Mouse (Mus musculus) kidney, postnatal 4 days (tissue): ENCODE results near the gene Pramel1.
"Not testable (repeated sequence)": the region's sequence is repeated elsewhere in the genome, so short reads cannot be mapped to it uniquely, and the experiment has no call there.

Experiments
- DNase-seq, 2 experiments: peaks; one replicate each; pipeline ENCODE4 v3.0.0; 2021; ENCODE audit warnings: mixed read lengths in 2 of 2

Gene Pramel1

DNA sequence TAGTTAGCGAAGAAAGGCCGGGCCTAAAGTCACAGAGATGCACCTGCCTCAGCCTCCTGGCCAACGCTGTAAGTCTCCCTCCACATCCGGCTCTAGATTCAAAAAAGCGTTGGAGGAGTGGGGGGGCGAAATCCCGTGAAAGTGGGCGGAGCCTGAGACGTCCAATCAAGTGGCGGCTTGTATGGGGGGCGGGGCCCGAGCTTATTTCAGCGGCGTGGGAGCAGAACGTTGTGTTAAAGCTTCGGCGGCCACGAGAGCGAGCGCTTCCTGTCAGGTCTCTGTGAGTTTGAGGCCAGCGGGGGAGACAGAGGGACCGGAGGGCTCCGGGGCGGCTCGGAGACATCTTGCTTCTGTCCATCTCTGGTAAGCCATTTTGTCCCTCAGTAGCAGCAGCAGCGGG lies at the start of gene Pramel1:
TSS of gene Pramel1 (plus strand) at position 248 of the 400 bp plus-strand sequence.
- DNase-seq, result no peak

DNA sequence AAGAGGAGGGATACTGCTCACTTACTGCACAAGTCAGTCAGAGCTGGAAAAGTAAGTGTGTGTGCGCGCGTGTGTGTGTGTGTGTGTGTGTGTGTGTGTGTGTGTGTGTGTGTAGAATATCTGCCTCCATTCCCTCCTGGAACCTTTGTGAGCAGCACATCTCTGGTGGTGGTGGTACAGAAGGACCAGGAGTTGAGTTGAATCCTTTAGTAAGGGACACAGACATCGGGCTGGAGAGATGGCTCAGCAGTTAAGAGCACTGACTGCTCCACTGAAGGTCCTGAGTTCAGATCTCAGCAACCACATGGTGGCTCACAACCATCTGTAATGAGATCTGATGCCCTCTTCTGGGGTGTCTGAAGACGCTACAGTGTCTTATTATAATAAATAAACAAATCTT lies 48.7 kb upstream of the Pramel1 start:
- DNase-seq, result not testable (repeated sequence)

- no peak for DNase-seq
These were observed 45.5 kb upstream of the Pramel1 start for GRCm38 (mm10) chr4:143348678-143349077.

GRCm38 (mm10) chr4:143349484-143349906 lies 44.7 kb upstream of the Pramel1 start, which contains the start of gene Lrrc38:
Lrrc38 (plus strand) TSS chr4:143349757.
- DNase-seq, result peak; percentile 15 to 34

DNA sequence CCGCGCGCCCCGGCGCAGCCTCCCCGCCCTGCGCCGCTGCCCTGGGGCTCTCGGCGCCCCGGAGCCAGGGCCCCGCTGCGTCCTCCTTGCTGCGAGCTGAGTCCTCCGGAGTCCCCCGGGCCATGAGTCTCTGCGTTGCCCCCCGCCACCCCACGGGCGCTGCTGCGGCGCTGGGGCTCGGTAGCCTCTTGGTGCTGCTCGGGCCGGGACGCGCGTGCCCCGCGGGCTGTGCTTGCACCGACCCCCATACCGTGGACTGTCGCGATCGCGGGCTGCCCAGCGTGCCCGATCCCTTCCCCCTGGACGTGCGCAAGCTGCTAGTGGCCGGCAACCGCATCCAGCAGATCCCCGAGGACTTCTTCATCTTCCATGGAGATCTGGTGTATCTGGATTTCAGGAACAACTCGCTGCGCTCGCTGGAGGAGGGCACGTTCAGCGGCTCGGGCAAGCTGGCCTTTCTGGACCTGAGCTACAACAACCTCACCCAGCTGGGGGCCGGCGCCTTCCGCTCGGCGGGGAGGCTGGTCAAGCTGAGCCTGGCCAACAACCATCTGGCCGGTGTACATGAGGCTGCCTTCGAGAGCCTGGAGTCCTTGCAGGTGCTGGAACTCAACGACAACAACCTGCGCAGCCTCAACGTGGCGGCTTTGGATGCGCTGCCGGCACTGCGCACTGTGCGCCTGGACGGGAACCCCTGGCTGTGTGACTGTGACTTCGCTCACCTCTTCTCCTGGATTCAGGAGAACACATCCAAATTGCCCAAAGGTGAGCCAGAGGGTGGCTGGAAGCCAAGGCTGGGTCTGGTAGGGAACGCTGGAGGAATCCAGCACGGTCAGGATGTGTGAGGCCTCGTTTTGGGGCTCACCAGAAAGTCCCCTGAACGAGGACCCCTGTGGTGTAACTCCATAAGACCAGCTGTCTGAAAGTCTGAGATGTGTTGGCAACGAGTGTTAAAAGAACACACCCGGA lies 43.9 kb upstream of the Pramel1 start:
- DNase-seq, result peak; percentile 9 to 29

GRCm38 (mm10) chr4:143352301-143352700 lies 41.9 kb upstream of the Pramel1 start:
- DNase-seq, result no peak

- no peak for DNase-seq
These were observed 32.7 kb upstream of the Pramel1 start for GRCm38 (mm10) chr4:143361520-143361919.

- DNase-seq, result no peak
These were observed 27.7 kb upstream of the Pramel1 start for GRCm38 (mm10) chr4:143366415-143367041.

GRCm38 (mm10) chr4:143379480-143379879 lies 14.7 kb upstream of the Pramel1 start:
- DNase-seq, result no peak

DNA sequence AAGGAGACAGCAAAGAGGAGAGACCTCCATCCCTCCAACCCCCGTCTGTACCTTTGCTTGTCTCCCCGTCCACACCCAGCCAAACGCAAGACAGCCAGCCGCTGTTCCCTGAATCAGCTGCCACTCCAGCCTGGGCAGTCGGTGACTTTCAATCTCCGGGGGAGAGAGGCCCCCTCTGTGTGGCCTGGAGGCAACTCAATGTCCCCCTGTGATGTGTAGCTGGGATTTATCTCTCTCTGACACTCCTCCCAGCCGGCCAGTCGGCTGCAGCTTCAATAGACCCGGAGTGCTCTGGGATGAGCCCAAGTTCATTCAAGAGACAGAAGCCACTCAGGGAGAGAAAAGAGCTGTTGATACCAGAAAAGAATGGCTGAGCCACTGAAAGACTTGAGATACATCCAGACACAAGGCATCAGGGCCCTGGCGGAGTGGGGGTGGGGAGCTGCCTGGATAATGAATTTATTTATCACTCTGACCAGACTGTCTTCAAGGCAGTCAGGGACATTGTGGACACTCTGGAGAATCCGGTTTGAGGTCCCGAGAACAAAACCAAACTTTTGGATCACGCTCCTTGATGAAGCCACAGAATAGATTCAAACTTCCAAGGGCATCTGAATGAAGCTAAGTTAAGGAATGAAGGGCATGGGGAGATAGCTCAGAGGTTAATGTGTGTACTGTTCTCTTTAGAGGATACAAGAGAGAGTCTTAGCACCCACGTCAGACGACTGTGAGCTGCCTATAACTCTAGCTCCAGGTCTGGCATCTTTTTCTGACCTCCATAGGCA lies 14.1 kb upstream of the Pramel1 start:
- peak in 1 of 2 experiments; percentile 22 for DNase-seq

DNA sequence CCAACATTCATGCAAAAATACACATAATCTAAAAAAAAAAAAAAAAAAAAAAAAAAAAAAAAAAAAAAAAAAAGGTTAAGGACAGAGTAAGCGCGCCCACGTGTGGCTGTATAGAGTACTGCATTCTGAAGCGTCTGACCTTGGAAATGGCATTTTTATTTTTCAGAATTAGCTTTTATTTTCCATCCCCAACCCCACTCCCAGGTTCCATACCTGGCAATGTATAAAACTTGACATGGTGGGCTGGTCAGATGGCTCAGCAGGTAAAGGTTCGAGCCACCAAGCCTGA lies 13.6 kb upstream of the Pramel1 start:
- DNase-seq, result peak; percentile 73 to 75

DNA sequence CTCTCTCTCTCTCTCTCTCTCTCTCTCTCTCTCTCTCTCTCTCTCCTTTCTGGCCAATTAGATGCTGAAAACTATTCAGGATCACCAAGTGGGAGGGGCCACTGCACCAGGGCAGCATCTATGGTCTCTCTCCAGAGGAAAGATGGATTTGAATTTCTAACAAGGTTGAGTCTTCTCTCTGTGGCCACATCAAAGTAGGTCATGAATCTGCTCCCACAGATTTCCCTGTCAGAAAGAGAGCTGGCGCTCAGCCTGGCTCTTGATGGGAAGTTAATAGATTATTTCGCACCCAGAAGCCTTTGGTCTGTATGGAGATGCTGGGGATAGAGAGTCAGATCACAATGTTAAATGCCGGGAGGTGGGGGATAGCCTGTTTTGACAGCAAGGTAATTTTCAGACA lies 12.1 kb upstream of the Pramel1 start:
- no peak for DNase-seq

DNA sequence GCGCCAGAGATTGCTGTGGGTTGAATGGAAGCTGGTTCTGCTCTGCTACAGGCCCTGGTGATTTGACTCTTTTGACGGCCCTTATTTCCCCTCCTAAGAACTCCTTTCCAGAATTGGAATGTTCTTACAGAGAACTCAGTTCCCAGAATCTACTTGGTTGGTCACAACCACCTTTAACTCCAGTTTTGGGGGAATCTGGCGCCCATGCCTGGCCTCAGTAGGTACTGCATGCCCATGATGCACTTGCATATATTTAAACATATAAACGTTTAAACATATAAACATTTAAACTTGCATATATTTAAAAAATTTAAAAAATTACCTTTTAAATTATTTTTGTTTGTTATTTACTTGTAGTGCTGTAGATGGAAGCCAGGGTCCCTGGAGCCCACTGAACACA lies 10.6 kb upstream of the Pramel1 start:
- peak; percentile 47 to 49 for DNase-seq

GRCm38 (mm10) chr4:143388955-143389702 lies 5.1 kb upstream of the Pramel1 start:
- DNase-seq, result peak; percentile 70 to 78

DNA sequence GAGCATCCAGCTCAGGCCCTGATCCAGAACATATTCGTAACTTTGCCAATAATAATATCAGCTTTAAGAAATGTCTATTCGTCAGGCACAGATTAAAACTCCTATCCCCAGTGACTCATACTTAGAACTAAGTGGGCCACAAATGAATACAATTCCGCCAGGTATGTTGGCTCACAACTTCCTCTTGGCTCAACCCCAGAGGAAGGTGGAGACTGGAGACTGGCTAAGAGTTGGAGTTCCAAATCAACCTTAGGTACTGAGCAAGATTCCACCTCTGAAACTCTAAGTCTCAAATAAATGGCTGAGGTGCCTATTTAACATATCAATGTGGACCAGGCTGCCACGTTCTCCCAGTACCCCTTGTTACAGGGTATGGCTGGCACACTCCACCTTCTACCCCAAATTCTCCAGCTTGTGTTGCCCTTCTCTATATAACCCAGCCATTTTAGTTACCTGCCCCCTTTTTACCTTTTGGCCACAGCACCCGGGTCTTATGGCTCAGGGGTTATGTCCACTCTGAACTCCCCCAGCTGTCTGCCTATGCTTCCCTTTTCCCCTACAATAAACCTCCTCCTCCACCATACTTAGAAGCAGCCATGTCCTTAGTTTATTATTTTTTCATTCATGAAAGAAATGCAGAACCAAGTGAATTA lies 17.5 kb downstream of the Pramel1 start:
- no peak for DNase-seq

- DNase-seq, result peak; percentile 91 to 94
These were observed 18.2 kb downstream of the Pramel1 start, which contains the start of gene Pramef8 for GRCm38 (mm10) chr4:143412219-143413092. Pramef8 (plus strand) TSS chr4:143412426.

DNA sequence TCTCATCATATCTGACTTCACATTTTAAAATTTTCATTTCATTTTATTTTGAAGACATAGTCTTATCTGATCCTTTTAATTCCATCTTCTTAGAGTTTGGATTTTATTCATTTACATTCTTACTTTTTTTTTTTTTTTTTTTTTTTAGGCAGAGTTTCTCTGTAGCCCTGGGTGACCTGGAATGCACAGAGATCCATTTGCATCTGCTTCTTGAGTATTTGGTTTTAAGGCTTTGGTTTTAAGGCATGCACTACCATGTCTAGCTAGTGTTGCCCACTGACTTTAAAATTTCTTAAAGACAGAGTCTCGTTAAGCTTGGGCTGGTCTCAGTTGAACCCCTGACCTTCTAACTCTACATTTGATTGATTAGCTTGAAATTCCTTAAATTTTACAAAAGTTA lies 19.4 kb downstream of the Pramel1 start:
- no peak for DNase-seq

DNA sequence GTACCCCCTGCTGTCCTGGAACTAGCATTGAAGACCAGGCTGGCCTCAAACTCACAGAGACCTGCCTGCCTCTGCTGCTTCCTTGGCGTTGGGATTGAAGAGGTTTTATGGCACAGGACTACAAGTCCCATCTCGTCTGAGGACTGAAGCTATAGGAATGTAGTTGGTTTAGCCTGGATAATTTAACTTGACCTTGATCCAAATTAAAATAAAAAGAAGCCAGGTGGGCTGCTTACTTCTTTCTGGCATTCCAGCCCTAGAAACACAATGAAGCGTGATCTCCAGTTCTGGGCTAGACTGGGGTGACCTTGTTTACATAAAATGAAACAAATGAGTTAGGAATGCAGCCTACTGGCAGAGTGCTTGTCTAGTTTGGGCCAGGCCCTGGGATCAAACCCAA lies 19.9 kb downstream of the Pramel1 start:
- DNase-seq, result no peak

GRCm38 (mm10) chr4:143426770-143427169 lies 32.5 kb downstream of the Pramel1 start:
- not testable (repeated sequence) for DNase-seq
